In genomic region chr4:136666002-136666401, GRCm38 (mm10) we compare ENCODE assay signal across 15 mouse cellular contexts. TPM values are rescaled to one million over a fixed set of nuclear protein-coding genes. Genes with fewer than 3 reads are reported as not detected.
DNase-seq lines count a peak whose midpoint lies in the region; ATAC-seq and TF ChIP-seq lines count a peak whose summit lies in the region.
"Had no signal": no experiment of that assay in that cellular context is flagged by ENCODE, and none has a peak within 500 bp of the region (broad histone marks: within the 10 kb centered on the region; RNA-seq: fewer than 3 reads in every experiment).

No protein-coding gene starts in this region.

- no peak for TF ChIP-seq EP300 in MEL (IDR thresholded peaks at IDR 0.05; ENCODE audit: low read depth in 1 of 2, low read length in 2 of 2)

- TF ChIP-seq CTCF in hindbrain, postnatal 0 days (IDR thresholded peaks at IDR 0.05; ENCODE audit: low read depth), result peak; percentile 74
- TF ChIP-seq CTCF in MEL (IDR thresholded peaks at IDR 0.05 in 2 of 3, conservative IDR thresholded peaks at IDR 0.05 in 1 of 3; ENCODE audit: control insufficient read depth in 1 of 3, insufficient read depth in 1 of 3, low read depth in 2 of 3, low read length in 3 of 3, poor library complexity in 1 of 3, severe bottlenecking in 1 of 3), result peak; percentile 43 to 69 (median 50)

- no peaks in the 10 kb centered on the region for H3K4me1 ChIP-seq in hindbrain, postnatal 0 days (ENCODE audit: insufficient read depth, low read length)
- no peaks in the 10 kb centered on the region; the same call in 1 of the 2 replicates for H3K4me1 ChIP-seq in hindbrain, embryonic 13.5 days (replicated peaks)
- H3K4me1 ChIP-seq in MEL (ENCODE audit: control insufficient read depth in 1 of 2, insufficient read depth in 2 of 2, low read length in 2 of 2), result no peaks in the 10 kb centered on the region

- no peak; the same call in 1 of the 2 replicates for TF ChIP-seq RAD21 in MEL (IDR thresholded peaks at IDR 0.05; ENCODE audit: low read depth, low read length)

- no peak overlapping the region for H3K4me2 ChIP-seq in hindbrain, postnatal 0 days (ENCODE audit: low read depth, low read length)
- no peak overlapping the region for H3K4me2 ChIP-seq in hindbrain, embryonic 13.5 days

- no peak for ATAC-seq in hindbrain, postnatal 0 days
- ATAC-seq in hindbrain, embryonic 13.5 days (ENCODE audit: low FRiP score), result no peak
- ATAC-seq in megakaryocyte-erythroid progenitor cell, adult 5-6 weeks (replicated peaks; ENCODE audit: low FRiP score, low TSS enrichment, poor library complexity, severe bottlenecking), result 0 out of 2 replicates have a peak, but pooled peaks have one; percentile 20
- ATAC-seq: hindbrain, embryonic 16.5 days had no signal

- no peak overlapping the region for H3K9ac ChIP-seq in hindbrain, postnatal 0 days (replicated peaks; ENCODE audit: low read length)
- H3K9ac ChIP-seq in hindbrain, embryonic 13.5 days, result no peak overlapping the region
- H3K9ac ChIP-seq in MEL (ENCODE audit: control insufficient read depth, low read depth, low read length, poor library complexity, severe bottlenecking), result no peak overlapping the region

- no peak for TF ChIP-seq POLR2A in MEL (IDR thresholded peaks at IDR 0.05; ENCODE audit: control insufficient read depth in 1 of 2, insufficient read depth in 1 of 2, low read depth in 1 of 2, low read length in 2 of 2, poor library complexity in 1 of 2)

- no peaks in the 10 kb centered on the region for H3K79me2 ChIP-seq in MEL (ENCODE audit: control insufficient read depth, insufficient read depth, low read length, poor library complexity)

- H3K4me3 ChIP-seq in hindbrain, postnatal 0 days (ENCODE audit: low read length), result no peak overlapping the region
- no peak overlapping the region for H3K4me3 ChIP-seq in hindbrain, embryonic 13.5 days
- H3K4me3 ChIP-seq in MEL (ENCODE audit: control insufficient read depth in 1 of 2, insufficient read depth in 1 of 2, low read depth in 2 of 2, low read length in 2 of 2), result no peak overlapping the region

- H3K9me3 ChIP-seq in hindbrain, postnatal 0 days (ENCODE audit: low read length), result no peaks in the 10 kb centered on the region
- no peaks in the 10 kb centered on the region for H3K9me3 ChIP-seq in hindbrain, embryonic 13.5 days
- H3K9me3 ChIP-seq in MEL (replicated peaks; ENCODE audit: insufficient read depth, low read length), result no peaks in the 10 kb centered on the region

- DNase-seq in hindbrain, postnatal 0 days (ENCODE audit: low spot score), result peak; percentile 57
- DNase-seq in retina, postnatal 1 day, result peak; percentile 41
- DNase-seq in retina, embryonic 14.5 days (ENCODE audit: low spot score), result no peak
- no peak for DNase-seq in MEL (ENCODE audit: low read depth, low spot score)
- no peak for DNase-seq in yolk sac, embryonic 10.5 days (ENCODE audit: low spot score)
- DNase-seq in gastrocnemius, postnatal 10 days, result no peak
- DNase-seq: adrenal gland, postnatal 10 days; left cerebral cortex, postnatal 4 days; lung, postnatal 14 days; spleen, adult 18-20 months had no signal

- no peaks in the 10 kb centered on the region for H3K27me3 ChIP-seq in hindbrain, postnatal 0 days (ENCODE audit: insufficient read depth, low read length)
- H3K27me3 ChIP-seq in hindbrain, embryonic 13.5 days, result no peaks in the 10 kb centered on the region
- no peaks in the 10 kb centered on the region for H3K27me3 ChIP-seq in MEL (ENCODE audit: control insufficient read depth in 1 of 2, insufficient read depth in 2 of 2, low read length in 2 of 2)

- no peak overlapping the region for H3K27ac ChIP-seq in hindbrain, postnatal 0 days
- no peak overlapping the region for H3K27ac ChIP-seq in hindbrain, embryonic 13.5 days
- no peak overlapping the region for H3K27ac ChIP-seq in MEL (ENCODE audit: control insufficient read depth, low read depth, low read length)

- H3K36me3 ChIP-seq in hindbrain, postnatal 0 days (ENCODE audit: insufficient read depth, low read length), result peaks cover 23% of the 10 kb centered on the region
- peaks cover 71% of the 10 kb centered on the region for H3K36me3 ChIP-seq in hindbrain, embryonic 13.5 days
- H3K36me3 ChIP-seq in MEL (ENCODE audit: control insufficient read depth in 1 of 2, insufficient read depth in 2 of 2, low read length in 2 of 2), result no peaks in the 10 kb centered on the region

- WGBS in hindbrain, postnatal 0 days, result 65% methylated on average over 4 of the region's 4 CpGs
- 82% methylated on average over 4 of the region's 4 CpGs for WGBS in hindbrain, embryonic 13.5 days

TF ChIP-seq in MEL, 35 proteins besides CTCF, POLR2A, EP300 and RAD21:
- TF ChIP-seq NRF1 (IDR thresholded peaks at IDR 0.05; ENCODE audit: insufficient read depth, low read depth, low read length, poor library complexity, severe bottlenecking) (no peak), USF2 (IDR thresholded peaks at IDR 0.05; ENCODE audit: borderline replicate concordance in 1 of 2, insufficient read depth in 1 of 2, low read depth in 1 of 2, low read length in 2 of 2) (no peak), ZNF384 (IDR thresholded peaks at IDR 0.05; ENCODE audit: low read depth, low read length) (no peak), SMC3 (IDR thresholded peaks at IDR 0.05; ENCODE audit: low read depth, low read length) (no peak; the same call in 1 of the 2 replicates), ETS1 (IDR thresholded peaks at IDR 0.05; ENCODE audit: low read depth, low read length) (no peak), MXI1 (IDR thresholded peaks at IDR 0.05; ENCODE audit: low read depth, low read length) (no peak), KAT2A (conservative IDR thresholded peaks at IDR 0.05; ENCODE audit: low read depth, low read length) (no peak), GATA1 (IDR thresholded peaks at IDR 0.05; ENCODE audit: low read depth, low read length) (no peak), MAFK (IDR thresholded peaks at IDR 0.05; ENCODE audit: borderline replicate concordance, low read depth, low read length) (no peak), MAZ (IDR thresholded peaks at IDR 0.05; ENCODE audit: low read depth, low read length) (no peak), SIN3A (IDR thresholded peaks at IDR 0.05; ENCODE audit: low read length) (no peak), MEF2A (IDR thresholded peaks at IDR 0.05; ENCODE audit: extremely low read depth, insufficient replicate concordance, low read depth, low read length, poor library complexity, severe bottlenecking) (no peak), TCF12 (IDR thresholded peaks at IDR 0.05; ENCODE audit: low read depth, low read length) (no peak), POLR2AphosphoS2 (IDR thresholded peaks at IDR 0.05; ENCODE audit: low read length) (no peak), MYC (IDR thresholded peaks at IDR 0.05; ENCODE audit: low read depth, low read length) (no peak)

RNA-seq across cellular contexts. Expression of gene Lactbl1, which starts 43.6 kb away (rescaled TPM):
- 0.42 TPM in 1 of 2 replicates, not detected in the other for total RNA-seq in hindbrain, postnatal 0 days (2014; rRNA removed)
- 0.06 TPM in 2 replicates for polyA plus RNA-seq in hindbrain, postnatal 0 days (2015; fragmentation: Nextera tagmentation; extraction: Ambion mirVana)
- 0.06 TPM in 1 of 2 replicates, not detected in the other for polyA plus RNA-seq in hindbrain, embryonic 13.5 days (2015; fragmentation: Nextera tagmentation; extraction: Ambion mirVana)
- not detected in 2 replicates for total RNA-seq in MEL (2012; rRNA removed)
- polyA plus RNA-seq in MEL (2012; ENCODE audit: insufficient read depth in 1 of 2, insufficient read length in 2 of 2, low read depth in 1 of 2, low replicate concordance in 2 of 2, missing spikeins in 1 of 2), result not detected
- 0.44 TPM in 1 of 2 replicates, not detected in the other for total RNA-seq in megakaryocyte-erythroid progenitor cell, adult 5-6 weeks (2014; fragmentation: Nextera tagmentation)
- total RNA-seq in megakaryocyte-erythroid progenitor cell, adult 5-6 weeks (2017), result 0.27 TPM in 1 of 2 replicates, not detected in the other
- not detected for total RNA-seq in gastrocnemius, postnatal 10 days (2021)
- total RNA-seq: adrenal gland, postnatal 10 days had no signal
- polyA plus RNA-seq: heart, embryonic 14.5 days; large intestine, adult 2 months had no signal

RNA-seq across cellular contexts. Expression of gene Tex46, which starts 55.8 kb away (rescaled TPM):
- not detected in 2 replicates for total RNA-seq in hindbrain, postnatal 0 days (2014; rRNA removed)
- polyA plus RNA-seq in hindbrain, postnatal 0 days (2015; fragmentation: Nextera tagmentation; extraction: Ambion mirVana), result not detected in 2 replicates
- polyA plus RNA-seq in hindbrain, embryonic 13.5 days (2015; fragmentation: Nextera tagmentation; extraction: Ambion mirVana), result not detected in 2 replicates
- total RNA-seq in MEL (2012; rRNA removed), result not detected in 2 replicates
- not detected for polyA plus RNA-seq in MEL (2012; ENCODE audit: insufficient read depth in 1 of 2, insufficient read length in 2 of 2, low read depth in 1 of 2, low replicate concordance in 2 of 2, missing spikeins in 1 of 2)
- not detected in 2 replicates for total RNA-seq in megakaryocyte-erythroid progenitor cell, adult 5-6 weeks (2014; fragmentation: Nextera tagmentation)
- total RNA-seq in megakaryocyte-erythroid progenitor cell, adult 5-6 weeks (2017), result not detected in 2 replicates
- total RNA-seq in gastrocnemius, postnatal 10 days (2021), result not detected
- total RNA-seq: adrenal gland, postnatal 10 days; left cerebral cortex, postnatal 4 days had no signal
- polyA plus RNA-seq: heart, embryonic 14.5 days; hindbrain, embryonic 16.5 days; large intestine, adult 2 months had no signal

Comparison
In these comparisons a context has a peak if more than half of its experiments do, and no peak if none do; other contexts are left out.
1. DNase-seq: peak in hindbrain, postnatal 0 days (single experiment) and retina, postnatal 1 day (single experiment); none in retina, embryonic 14.5 days (single experiment), MEL (single experiment), yolk sac, embryonic 10.5 days (single experiment) and gastrocnemius, postnatal 10 days (single experiment).